In genomic region chr10:95337589-95337988, GRCm38 (mm10) we compare ENCODE assay signal across 20 mouse cellular contexts.
"Had no signal": no experiment of that assay in that cellular context is flagged by ENCODE, and none has a peak within 500 bp of the region (broad histone marks: within the 10 kb centered on the region; RNA-seq: fewer than 3 reads in every experiment).

No protein-coding gene starts in this region.

- H3K27me3 ChIP-seq: heart, embryonic 13.5 days; heart, embryonic 15.5 days; limb, embryonic 12.5 days; liver, embryonic 13.5 days had no signal

- DNase-seq: gastrocnemius, adult 2 months; gastrocnemius, postnatal 10 days; gastrocnemius, postnatal 25 days; kidney, adult 18-20 months; kidney, postnatal 10 days; kidney, postnatal 25 days; kidney, postnatal 4 days; liver; liver, embryonic 13.5 days had no signal

- H3K27ac ChIP-seq: hindbrain, embryonic 10.5 days; hindbrain, embryonic 12.5 days; hindbrain, embryonic 14.5 days; layer of hippocampus, adult 2 months; left cerebral cortex, adult 2 months; limb, embryonic 10.5 days; liver, embryonic 13.5 days had no signal

- H3K9me3 ChIP-seq: heart, embryonic 13.5 days; heart, embryonic 15.5 days; hindbrain, embryonic 10.5 days; hindbrain, embryonic 12.5 days; limb, embryonic 10.5 days; limb, embryonic 12.5 days; liver, embryonic 13.5 days had no signal

- ATAC-seq: inflammation-experienced regulatory T-cells, adult 6 months had no signal

- H3K4me2 ChIP-seq: hindbrain, embryonic 12.5 days; hindbrain, embryonic 14.5 days; limb, embryonic 12.5 days; liver, embryonic 11.5 days; liver, embryonic 13.5 days had no signal

- H3K4me1 ChIP-seq: limb, embryonic 10.5 days; liver, embryonic 13.5 days had no signal

- H3K9ac ChIP-seq: heart, embryonic 15.5 days; hindbrain, embryonic 12.5 days; hindbrain, embryonic 14.5 days; limb, embryonic 12.5 days; liver, embryonic 13.5 days had no signal

- H3K4me3 ChIP-seq: heart, embryonic 13.5 days; heart, embryonic 15.5 days; hindbrain, embryonic 10.5 days; hindbrain, embryonic 12.5 days; layer of hippocampus, adult 2 months; left cerebral cortex, adult 2 months; limb, embryonic 10.5 days; limb, embryonic 12.5 days; liver, embryonic 13.5 days had no signal

- H3K36me3 ChIP-seq: heart, embryonic 13.5 days; heart, embryonic 15.5 days; hindbrain, embryonic 10.5 days; hindbrain, embryonic 12.5 days; limb, embryonic 10.5 days; limb, embryonic 12.5 days; liver, embryonic 13.5 days had no signal
